Mouse (Mus musculus) liver, embryonic 13.5 days (tissue): ENCODE data around the gene Nudt2. TPM values are rescaled to one million over a fixed set of nuclear protein-coding genes. Genes with fewer than 3 reads are reported as not detected.

ENCODE experiments used
- ATAC-seq: fragments of 200-750 bp; cut with Nextera tagmentation; 2 replicates; pipeline ENCODE4 v1.8.0; 2017; ENCODE audit warnings: low read depth, mild to moderate bottlenecking, moderate number of reproducible peaks, moderate library complexity
- DNase-seq: peaks from one replicate; pipeline ENCODE4 v3.0.0; 2022
- H3K27ac ChIP-seq: fragments of 300-500 bp; sonication (generic); 2 replicates; pipeline ENCODE4 v1.5.1; 2015; ENCODE audit warnings: moderate library complexity, mild to moderate bottlenecking, inconsistent platforms
- H3K27me3 ChIP-seq: fragments of 300-500 bp; sonication (generic); 2 replicates; pipeline ENCODE4 v1.6.1; 2015; ENCODE audit warnings: mild to moderate bottlenecking, inconsistent platforms
- H3K36me3 ChIP-seq: fragments of 300-500 bp; sonication (generic); 2 replicates; pipeline ENCODE4 v1.6.1; 2015; ENCODE audit warnings: mild to moderate bottlenecking, inconsistent platforms
- H3K4me1 ChIP-seq: fragments of 300-500 bp; sonication (generic); replicated peaks from 2 replicates; pipeline ENCODE4 v1.6.1; 2015; ENCODE audit warnings: inconsistent platforms
- H3K4me2 ChIP-seq: fragments of 300-500 bp; sonication (generic); 2 replicates; pipeline ENCODE4 v1.6.1; 2015; ENCODE audit warnings: inconsistent platforms, mild to moderate bottlenecking, moderate library complexity
- H3K4me3 ChIP-seq: fragments of 300-500 bp; sonication (generic); replicated peaks from 2 replicates; pipeline ENCODE4 v1.5.1; 2015; ENCODE audit warnings: mild to moderate bottlenecking, inconsistent platforms
- H3K9ac ChIP-seq: fragments of 300-500 bp; sonication (generic); 2 replicates; pipeline ENCODE4 v1.6.1; 2015; ENCODE audit warnings: mild to moderate bottlenecking, inconsistent platforms
- H3K9me3 ChIP-seq: fragments of 300-500 bp; sonication (generic); replicated peaks from 2 replicates; pipeline ENCODE4 v1.6.1; 2016; ENCODE audit warnings: inconsistent platforms
- WGBS: fragments of 180-500 bp; shearing (Covaris S2); methylation state at CpG from one replicate; pipeline ENCODE4 v1.1.7; 2015; ENCODE audit not compliant: insufficient replicate concordance; 5-methylcytosine and 5-hydroxymethylcytosine counted together
- polyA plus RNA-seq: library from polyadenylated mRNA; unstranded; fragments of >200 nt; fragmentation: Nextera tagmentation; extraction: Ambion mirVana; gene quantifications from 2 replicates; pipeline ENCODE4 v1.2.1, GENCODE M21; 2015

Gene Nudt2
- polyA plus RNA-seq, 1 experiment from 2014 or later = 27.7 TPM

DNA sequence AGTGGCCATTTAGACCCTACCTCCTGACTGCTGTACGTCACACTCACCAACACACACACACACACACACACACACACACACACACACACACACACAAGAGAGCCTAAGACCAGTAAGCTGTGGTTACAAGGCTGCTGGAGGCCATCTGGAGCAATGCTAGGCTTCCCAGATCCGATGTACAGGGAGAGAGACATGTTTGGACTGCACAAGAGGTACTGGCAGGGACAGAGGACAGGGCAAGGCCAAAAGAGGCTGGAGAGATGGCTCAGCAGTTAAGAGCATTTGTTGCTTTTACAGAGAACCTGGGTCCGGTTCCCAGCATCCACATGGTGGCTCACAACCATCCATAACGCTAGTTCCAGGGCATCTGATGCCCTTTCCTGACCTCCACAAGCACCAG, 30.1 kb downstream of the Nudt2 start:
- ATAC-seq (no peak), DNase-seq (no peak)
- WGBS = 53% methylated on average over 4 of the region's 4 CpGs
- Histone ChIP-seq H3K4me3 (no peak overlapping the region), H3K9ac (no peak overlapping the region), H3K36me3 (no peaks in the 10 kb centered on the region), H3K27me3 (peaks cover 55% of the 10 kb centered on the region), H3K4me1 (peaks cover 30% of the 10 kb centered on the region), H3K9me3 (no peaks in the 10 kb centered on the region), H3K4me2 (no peak overlapping the region), H3K27ac (no peak overlapping the region)

DNA sequence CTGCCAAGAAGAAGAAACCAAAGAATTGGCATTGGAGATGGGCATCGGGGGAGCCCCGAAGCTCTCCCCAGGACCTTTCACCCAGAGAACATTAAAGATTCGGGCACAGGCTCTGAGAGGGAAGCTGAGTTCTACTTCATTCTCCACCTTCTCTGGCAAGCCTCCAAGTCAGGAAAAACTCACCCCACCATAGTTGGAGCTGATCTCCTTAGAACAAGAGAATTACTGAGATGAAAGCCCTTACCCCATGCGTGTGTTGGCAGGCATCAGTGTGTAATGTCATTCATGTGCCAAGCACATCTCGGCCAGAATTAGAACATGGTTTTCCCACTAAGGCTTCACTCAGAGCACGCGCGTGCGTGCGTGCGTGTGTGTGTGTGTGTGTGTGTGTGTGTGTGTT, 30.9 kb downstream of the Nudt2 start:
- H3K4me3 ChIP-seq = no peak overlapping the region
- H3K9ac ChIP-seq = no peak overlapping the region
- no peaks in the 10 kb centered on the region for H3K9me3 ChIP-seq
- H3K36me3 ChIP-seq = no peaks in the 10 kb centered on the region
- 78% methylated on average over 11 of the region's 11 CpGs for WGBS
- no peak overlapping the region for H3K4me2 ChIP-seq
- DNase-seq (no peak), ATAC-seq (no peak)
- no peak overlapping the region for H3K27ac ChIP-seq
- H3K27me3 ChIP-seq = peaks cover 62% of the 10 kb centered on the region
- peaks cover 30% of the 10 kb centered on the region for H3K4me1 ChIP-seq

DNA sequence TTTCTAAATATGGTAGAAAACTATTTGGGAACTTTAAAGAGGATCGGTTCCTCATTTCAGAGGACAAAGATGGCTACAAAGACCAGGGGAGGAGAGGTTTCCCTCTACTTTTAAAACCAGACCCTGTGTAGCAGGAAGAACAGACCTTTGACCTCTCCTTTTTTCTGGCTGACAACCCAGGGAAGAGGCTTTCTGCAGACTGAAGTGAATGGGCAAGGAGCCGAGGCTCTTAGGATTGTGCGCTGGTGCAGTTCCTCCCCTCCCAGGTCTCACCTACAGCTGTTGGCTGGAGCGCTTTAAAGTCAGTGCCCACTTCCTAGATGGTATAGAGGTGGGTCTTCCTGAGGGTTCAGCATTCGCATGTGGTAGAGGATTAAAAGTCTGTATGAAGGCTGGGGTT, 32.1 kb downstream of the Nudt2 start:
- Histone ChIP-seq H3K4me2 (no peak overlapping the region), H3K4me1 (peaks cover 31% of the 10 kb centered on the region), H3K27me3 (peaks cover 74% of the 10 kb centered on the region), H3K4me3 (no peak overlapping the region), H3K9me3 (no peaks in the 10 kb centered on the region), H3K9ac (no peak overlapping the region), H3K36me3 (no peaks in the 10 kb centered on the region), H3K27ac (no peak overlapping the region)
- DNase-seq (no peak), ATAC-seq (no peak)
- WGBS = 45% methylated on average over 5 of the region's 5 CpGs

DNA sequence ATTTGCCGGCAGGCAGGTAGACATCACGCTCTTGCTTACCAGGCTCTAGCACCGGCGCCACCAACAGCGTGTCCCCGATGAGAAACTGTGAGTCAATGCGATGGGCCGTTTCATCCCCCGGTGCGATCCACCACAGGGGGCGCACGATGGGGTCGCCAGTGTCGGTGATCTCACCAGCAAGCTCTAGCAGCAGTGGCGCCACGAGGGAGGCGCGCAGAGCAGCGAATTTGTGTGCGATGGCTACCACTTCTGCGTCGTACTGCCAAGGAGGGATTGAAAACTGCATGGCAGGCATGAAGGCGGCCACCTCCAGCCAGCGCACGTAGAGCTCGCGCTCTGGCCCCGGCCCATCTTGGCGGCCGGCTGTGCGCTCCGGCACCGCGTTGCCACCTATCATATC, 32.6 kb downstream of the Nudt2 start:
- DNase-seq = no peak
- no peak for ATAC-seq
- H3K9me3 ChIP-seq = no peaks in the 10 kb centered on the region
- peaks cover 80% of the 10 kb centered on the region for H3K27me3 ChIP-seq
- WGBS = 1% methylated on average over 34 of the region's 34 CpGs
- H3K4me3 ChIP-seq = peak overlapping the region; percentile 25
- no peak overlapping the region for H3K9ac ChIP-seq
- H3K27ac ChIP-seq = no peak overlapping the region
- H3K4me2 ChIP-seq = peak overlapping the region; percentile 47
- H3K36me3 ChIP-seq = no peaks in the 10 kb centered on the region
- peaks cover 36% of the 10 kb centered on the region for H3K4me1 ChIP-seq

DNA sequence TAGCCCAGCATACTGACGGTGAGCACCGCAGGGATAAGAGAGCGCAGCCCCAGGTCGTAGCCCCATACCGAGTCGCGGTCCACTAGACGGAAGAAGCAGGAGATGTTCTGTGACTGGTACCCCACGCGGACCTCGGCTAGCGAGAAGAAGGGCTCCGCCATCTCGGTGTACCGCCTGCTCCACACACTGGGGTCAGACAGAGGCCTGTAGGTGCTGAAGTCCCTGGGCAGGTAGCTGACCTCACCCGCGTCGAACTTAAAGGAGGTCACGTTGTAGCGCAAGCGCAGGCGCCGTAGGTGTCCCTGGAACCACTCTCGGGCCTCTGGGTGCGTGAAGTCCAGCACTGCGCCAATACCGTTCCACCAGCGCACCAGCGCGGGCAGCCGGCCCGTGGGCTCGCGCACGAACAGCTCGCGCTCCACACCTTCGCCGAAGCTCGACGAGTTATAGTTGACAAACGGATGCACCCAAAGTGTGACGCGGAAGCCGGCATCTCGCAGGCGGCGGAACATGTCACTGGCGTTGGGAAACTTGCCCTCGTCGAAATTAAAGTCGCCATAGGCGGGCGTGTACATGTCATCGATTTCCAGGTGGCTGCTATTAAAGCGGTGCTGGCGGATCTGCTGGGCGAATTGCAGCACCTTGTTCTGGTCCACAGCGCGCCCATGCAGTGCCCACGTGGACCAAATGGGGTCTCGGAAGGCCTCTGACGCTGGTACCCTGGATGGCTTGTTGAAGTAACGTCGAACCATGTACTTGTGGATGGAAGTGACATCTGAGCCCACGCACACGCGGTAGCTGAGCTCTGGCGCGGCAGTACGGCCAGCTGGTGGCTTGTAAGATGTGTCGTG, 33.3 kb downstream of the Nudt2 start:
- DNase-seq = no peak
- no peaks in the 10 kb centered on the region for H3K9me3 ChIP-seq
- peak overlapping the region; percentile 47 for H3K4me2 ChIP-seq
- peaks cover 40% of the 10 kb centered on the region for H3K4me1 ChIP-seq
- H3K36me3 ChIP-seq = no peaks in the 10 kb centered on the region
- peak overlapping the region; percentile 25 for H3K4me3 ChIP-seq
- H3K27ac ChIP-seq = no peak overlapping the region
- 6% methylated on average over 72 of the region's 72 CpGs for whole genome bisulfite sequencing
- H3K9ac ChIP-seq = no peak overlapping the region
- peaks cover 81% of the 10 kb centered on the region for H3K27me3 ChIP-seq
- no peak for ATAC-seq

DNA sequence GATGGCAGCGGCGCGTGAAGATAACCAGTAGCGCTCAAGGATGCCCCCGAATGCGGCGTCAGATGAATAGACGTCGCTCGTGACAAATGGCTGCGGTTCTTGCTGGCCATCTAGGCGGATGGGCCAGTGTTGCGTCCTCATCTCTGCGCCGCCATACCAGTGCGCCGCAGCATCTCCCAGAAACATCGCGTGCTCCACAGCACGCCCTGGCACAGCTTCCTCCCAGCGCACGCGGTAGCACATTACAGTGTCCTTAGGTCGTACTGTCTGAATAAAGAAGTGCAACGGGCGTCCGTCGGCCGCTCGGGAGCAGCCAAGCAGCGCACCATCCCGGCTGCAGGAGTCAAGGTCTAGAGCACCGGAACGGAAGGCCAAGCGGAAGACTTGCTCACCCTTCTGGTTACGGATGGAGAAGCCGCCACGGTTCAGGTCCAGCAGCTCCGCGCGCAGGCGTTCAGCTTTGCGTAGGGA, 34.0 kb downstream of the Nudt2 start:
- Histone ChIP-seq H3K27me3 (peaks cover 81% of the 10 kb centered on the region), H3K4me2 (peak overlapping the region; percentile 47), H3K4me3 (0 out of 2 replicates have a peak overlapping the region, but pooled peaks have one; percentile 14), H3K27ac (no peak overlapping the region), H3K36me3 (no peaks in the 10 kb centered on the region), H3K4me1 (peaks cover 42% of the 10 kb centered on the region), H3K9me3 (no peaks in the 10 kb centered on the region), H3K9ac (no peak overlapping the region)
- DNase-seq (no peak), ATAC-seq (no peak)
- WGBS = 5% methylated on average over 43 of the region's 43 CpGs

DNA sequence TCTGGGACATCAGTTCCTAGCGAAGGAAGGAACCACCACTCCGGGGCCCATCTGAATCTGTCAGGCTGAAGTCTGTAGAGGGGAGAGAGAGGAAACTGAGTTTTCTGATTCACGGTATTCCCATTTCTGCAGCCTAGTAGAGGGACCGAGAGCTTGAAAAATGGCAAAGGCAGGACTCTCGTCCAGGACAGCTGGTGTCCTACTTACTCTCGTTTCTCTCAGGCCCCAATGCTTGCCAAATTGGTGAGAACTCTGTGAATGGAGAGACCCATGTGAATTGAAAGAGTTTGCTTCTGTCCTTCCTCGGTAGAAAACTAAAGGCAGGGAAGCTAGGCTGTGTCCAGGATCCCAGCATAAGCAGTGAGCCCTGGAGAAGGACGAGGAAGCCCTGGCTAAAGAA, 34.7 kb downstream of the Nudt2 start:
- WGBS = 45% methylated on average over 8 of the region's 8 CpGs

DNA sequence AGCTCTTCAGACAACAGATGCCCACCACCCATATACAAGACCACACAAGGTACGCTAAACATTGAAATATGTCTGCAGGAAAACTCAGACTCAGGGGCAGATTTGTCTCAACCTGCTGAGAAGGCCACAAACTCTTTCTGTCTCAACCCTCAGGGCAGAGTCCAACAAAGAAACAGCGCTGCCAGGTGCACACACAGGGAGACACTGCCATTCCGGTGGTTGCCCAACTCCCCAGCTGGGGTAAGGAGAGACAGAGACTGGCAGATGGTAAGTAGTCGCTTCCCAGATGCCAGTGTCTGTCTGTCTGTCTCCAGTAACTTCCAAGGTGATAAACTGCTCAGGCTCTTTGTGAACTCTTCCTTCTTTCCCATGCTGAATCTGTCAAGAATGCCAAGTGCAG, 35.8 kb downstream of the Nudt2 start:
- no peak for ATAC-seq
- Histone ChIP-seq H3K36me3 (no peaks in the 10 kb centered on the region), H3K4me3 (no peak overlapping the region), H3K27me3 (peaks cover 71% of the 10 kb centered on the region), H3K4me2 (no peak overlapping the region), H3K9me3 (no peaks in the 10 kb centered on the region), H3K4me1 (peaks cover 33% of the 10 kb centered on the region), H3K9ac (no peak overlapping the region), H3K27ac (no peak overlapping the region)
- WGBS = 59% methylated on average over 4 of the region's 4 CpGs
- DNase-seq = no peak

More for the DNA sequence above, 34.7 kb downstream of the Nudt2 start:
- no peak for ATAC-seq
- H3K9me3 ChIP-seq = no peaks in the 10 kb centered on the region
- H3K27ac ChIP-seq = no peak overlapping the region
- DNase-seq = no peak
- H3K4me2 ChIP-seq = no peak overlapping the region
- peaks cover 79% of the 10 kb centered on the region for H3K27me3 ChIP-seq
- H3K36me3 ChIP-seq = no peaks in the 10 kb centered on the region
- H3K9ac ChIP-seq = no peak overlapping the region
- H3K4me3 ChIP-seq = no peak overlapping the region
- H3K4me1 ChIP-seq = peaks cover 35% of the 10 kb centered on the region

DNA sequence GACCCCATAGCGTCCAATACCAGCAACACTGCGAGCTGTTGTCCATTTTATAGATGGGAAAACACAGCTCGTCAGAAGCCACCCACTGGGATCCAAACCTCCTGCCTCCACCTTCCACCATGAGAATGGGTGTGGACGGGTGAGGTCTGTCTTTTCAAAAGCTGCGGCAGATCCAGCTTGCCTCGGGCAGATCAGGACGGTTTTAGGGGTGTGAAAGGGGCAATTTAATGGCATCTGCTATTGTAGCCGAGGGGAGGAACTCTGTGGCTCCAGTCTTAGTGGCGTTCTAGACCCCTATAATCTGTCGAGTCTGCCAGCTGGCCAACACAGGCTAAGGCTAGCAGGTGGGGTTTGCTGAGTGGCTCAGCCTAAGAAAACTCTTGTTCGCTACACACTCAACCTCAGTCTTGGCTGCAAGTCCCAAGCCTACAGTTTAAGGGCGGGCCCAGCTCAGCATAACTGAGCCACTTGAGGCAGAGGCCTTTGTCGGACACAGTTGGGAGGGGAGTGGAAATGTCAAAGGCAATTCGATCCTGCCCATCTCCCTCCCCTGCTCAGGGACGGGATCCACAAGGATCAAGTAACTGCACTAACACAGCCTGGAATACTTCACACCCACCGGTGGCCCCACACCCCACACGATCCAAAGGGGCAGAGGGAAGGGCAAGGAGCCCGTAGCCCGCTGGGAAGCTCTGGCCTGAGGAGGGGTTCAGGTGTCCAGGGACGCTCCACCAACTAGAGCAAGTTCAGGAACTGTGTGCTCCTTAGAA, 37.4 kb downstream of the Nudt2 start:
- Histone ChIP-seq H3K9me3 (no peaks in the 10 kb centered on the region), H3K9ac (peak overlapping the region; percentile 39; the same call in 1 of the 2 replicates), H3K27me3 (peaks cover 69% of the 10 kb centered on the region), H3K4me2 (peak overlapping the region; percentile 71), H3K4me1 (peaks cover 46% of the 10 kb centered on the region), H3K27ac (no peak overlapping the region), H3K36me3 (no peaks in the 10 kb centered on the region), H3K4me3 (peak overlapping the region; percentile 46)
- WGBS = 16% methylated on average over 20 of the region's 20 CpGs
- ATAC-seq (peak; percentile 11), DNase-seq (no peak)

DNA sequence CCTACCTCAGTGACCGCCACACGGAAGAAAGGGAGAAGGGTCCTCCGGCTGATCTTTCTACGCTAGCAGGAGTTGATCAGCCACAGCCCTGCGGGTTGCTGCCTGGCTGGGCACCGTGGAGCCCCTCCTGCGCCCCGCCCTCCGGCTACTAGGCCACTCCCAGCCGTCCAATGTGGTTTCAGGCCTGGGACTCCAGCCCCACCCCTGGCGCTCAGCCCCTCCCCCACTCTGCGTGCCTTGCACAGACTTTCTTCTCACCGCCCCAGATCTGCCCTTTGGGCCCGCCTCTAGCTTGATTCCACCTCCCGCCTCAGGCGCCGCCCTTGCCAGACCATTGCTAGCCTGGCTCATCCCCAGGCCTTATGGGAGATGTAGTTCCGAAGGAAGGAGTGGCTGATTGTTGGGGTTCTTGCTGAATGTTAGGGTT, 38.0 kb downstream of the Nudt2 start, which contains the start of gene AI464131:
AI464131 (minus strand) TSS at position 91 of the 427 bp plus-strand sequence.
- under 1% methylated on average over 18 of the region's 18 CpGs for WGBS
- H3K27me3 ChIP-seq = peaks cover 69% of the 10 kb centered on the region
- H3K36me3 ChIP-seq = no peaks in the 10 kb centered on the region
- H3K27ac ChIP-seq = no peak within 1 kb of the TSS
- H3K4me2 ChIP-seq = peak within 1 kb of the TSS; percentile 71
- DNase-seq (peak; percentile 95), ATAC-seq (peak; percentile 92)
- H3K9ac ChIP-seq = peak within 1 kb of the TSS; percentile 39; the same call in 1 of the 2 replicates
- H3K4me3 ChIP-seq = peak within 1 kb of the TSS; percentile 46
- no peaks in the 10 kb centered on the region for H3K9me3 ChIP-seq
- peaks cover 44% of the 10 kb centered on the region for H3K4me1 ChIP-seq

DNA sequence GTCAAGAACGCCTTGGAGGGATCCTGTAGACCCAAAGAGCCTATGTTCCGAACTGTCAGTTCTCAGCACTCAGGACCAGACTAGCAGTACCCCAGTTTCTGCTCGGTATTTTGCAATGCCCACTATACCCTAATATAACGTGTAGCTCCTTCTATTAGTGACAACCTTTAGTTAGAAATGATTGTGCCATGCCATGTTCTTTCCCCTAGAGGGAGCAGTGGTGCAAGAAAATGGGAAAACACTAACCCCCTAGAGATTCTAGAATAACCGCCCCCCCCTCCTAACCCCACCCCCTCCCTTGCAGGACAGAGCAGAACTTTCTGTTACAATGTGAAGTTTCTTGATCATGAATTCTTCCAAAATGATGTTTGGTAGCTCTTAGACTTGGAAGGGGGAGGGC, 39.4 kb downstream of the Nudt2 start:
- ATAC-seq = no peak
- no peaks in the 10 kb centered on the region for H3K9me3 ChIP-seq
- H3K36me3 ChIP-seq = no peaks in the 10 kb centered on the region
- no peak overlapping the region for H3K9ac ChIP-seq
- peaks cover 35% of the 10 kb centered on the region for H3K4me1 ChIP-seq
- no peak overlapping the region for H3K4me3 ChIP-seq
- no peak for DNase-seq
- no peak overlapping the region for H3K27ac ChIP-seq
- H3K4me2 ChIP-seq = no peak overlapping the region
- 63% methylated on average over 5 of the region's 5 CpGs for WGBS
- H3K27me3 ChIP-seq = peaks cover 69% of the 10 kb centered on the region
